Mouse (Mus musculus) C2C12 (cell line): Measurements from ENCODE around the gene Gsg1.

ENCODE experiments used
- CTCF ChIP-seq: IDR thresholded peaks from one replicate; pipeline ENCODE4 v1.5.1; 2011; ENCODE audit not compliant: control insufficient read depth, insufficient read depth, insufficient read length
- FOSL1 ChIP-seq: IDR thresholded peaks from one replicate; pipeline ENCODE4 v1.8.0; 2011; ENCODE audit warnings: mild to moderate bottlenecking, low read length; ENCODE audit not compliant: poor library complexity, insufficient read depth, severe bottlenecking
- MAX ChIP-seq: IDR thresholded peaks from one replicate; pipeline ENCODE4 v1.6.1; 2011; ENCODE audit warnings: mild to moderate bottlenecking, control low read depth
- MYOG ChIP-seq: IDR thresholded peaks from one replicate; pipeline ENCODE4 v1.6.1; 2011; ENCODE audit not compliant: control insufficient read depth, insufficient read length; ENCODE audit errors: extremely low read depth

DNA sequence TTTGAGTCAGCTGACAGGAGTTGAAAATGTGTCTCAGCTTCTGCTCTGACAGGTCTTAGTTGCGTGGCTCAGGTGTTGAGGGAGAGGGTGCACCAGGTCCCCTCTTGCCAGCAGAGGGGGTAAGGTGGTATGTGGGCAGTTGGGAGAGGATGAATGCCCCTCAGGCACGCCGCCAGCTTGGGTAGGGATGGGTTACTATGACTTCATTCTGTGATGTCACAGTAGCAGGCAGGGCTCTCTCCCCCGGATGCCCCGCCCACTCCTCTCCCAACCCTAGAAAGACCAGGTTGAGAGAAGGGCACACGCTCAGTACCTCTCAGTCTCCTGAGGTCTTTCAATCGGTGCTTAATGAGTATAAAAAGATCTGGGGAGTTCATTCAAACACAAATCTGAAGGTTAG lies at the start of gene Gsg1:
- TF ChIP-seq FOSL1 (no peak), CTCF (no peak), MYOG (no peak), MAX (no peak)
